Mouse (Mus musculus) hindbrain, embryonic 14.5 days (tissue): ENCODE measurements around the gene Gstp2. TPM values are rescaled to one million over a fixed set of nuclear protein-coding genes. Genes with fewer than 3 reads are reported as not detected.

Experiments used
- ATAC-seq: fragments of 200-750 bp; cut with Nextera tagmentation; 2 replicates; pipeline ENCODE4 v1.8.0; 2017; ENCODE audit warnings: moderate number of reproducible peaks, mild to moderate bottlenecking, moderate TSS enrichment, moderate library complexity; ENCODE audit not compliant: low FRiP score
- DNase-seq: peaks from one replicate; pipeline ENCODE4 v3.0.0-alpha.2; 2015; ENCODE audit warnings: low spot score
- H3K27ac ChIP-seq: fragments of 300-500 bp; sonication (generic); 2 replicates; pipeline ENCODE4 v1.5.1; 2014; ENCODE audit warnings: mild to moderate bottlenecking, moderate library complexity
- H3K27me3 ChIP-seq: fragments of 300-500 bp; sonication (generic); 2 replicates; pipeline ENCODE4 v1.6.1; 2014; ENCODE audit warnings: mild to moderate bottlenecking, low read length, mixed read lengths; ENCODE audit not compliant: control insufficient read depth, insufficient read depth
- H3K36me3 ChIP-seq: fragments of 300-500 bp; sonication (generic); replicated peaks from 2 replicates; pipeline ENCODE4 v1.6.1; 2014; ENCODE audit not compliant: control insufficient read depth, insufficient read depth
- H3K4me1 ChIP-seq: fragments of 300-500 bp; sonication (generic); replicated peaks from 2 replicates; pipeline ENCODE4 v1.6.1; 2014; ENCODE audit warnings: antibody characterized with exemption, low read length, mixed read lengths; ENCODE audit not compliant: control insufficient read depth, insufficient read depth
- H3K4me2 ChIP-seq: fragments of 300-500 bp; sonication (generic); replicated peaks from 2 replicates; pipeline ENCODE4 v1.6.1; 2014; ENCODE audit warnings: mild to moderate bottlenecking, moderate library complexity
- H3K4me3 ChIP-seq: fragments of 300-500 bp; sonication (generic); replicated peaks from 2 replicates; pipeline ENCODE4 v1.5.1; 2014; ENCODE audit warnings: mild to moderate bottlenecking, low read length
- H3K9ac ChIP-seq: fragments of 300-500 bp; sonication (generic); 2 replicates; pipeline ENCODE4 v1.6.1; 2014
- H3K9me3 ChIP-seq: fragments of 300-500 bp; sonication (generic); 2 replicates; pipeline ENCODE4 v1.6.1; 2016; ENCODE audit warnings: low read length; ENCODE audit not compliant: control insufficient read depth
- WGBS: fragments of 180-500 bp; shearing (Covaris S2); extraction: QIAGEN DNeasy Blood & Tissue Kit; methylation state at CpG from one replicate; pipeline ENCODE4 v1.1.7; 2014; 5-methylcytosine and 5-hydroxymethylcytosine counted together
- polyA plus RNA-seq: library from polyadenylated mRNA; unstranded; fragments of >200 nt; fragmentation: Nextera tagmentation; extraction: Ambion mirVana; gene quantifications from 2 replicates; pipeline ENCODE4 v1.2.1, GENCODE M21; 2014

The Gstp2 gene
- polyA plus RNA-seq, 1 experiment from 2014 or later: 1.7 TPM

DNA sequence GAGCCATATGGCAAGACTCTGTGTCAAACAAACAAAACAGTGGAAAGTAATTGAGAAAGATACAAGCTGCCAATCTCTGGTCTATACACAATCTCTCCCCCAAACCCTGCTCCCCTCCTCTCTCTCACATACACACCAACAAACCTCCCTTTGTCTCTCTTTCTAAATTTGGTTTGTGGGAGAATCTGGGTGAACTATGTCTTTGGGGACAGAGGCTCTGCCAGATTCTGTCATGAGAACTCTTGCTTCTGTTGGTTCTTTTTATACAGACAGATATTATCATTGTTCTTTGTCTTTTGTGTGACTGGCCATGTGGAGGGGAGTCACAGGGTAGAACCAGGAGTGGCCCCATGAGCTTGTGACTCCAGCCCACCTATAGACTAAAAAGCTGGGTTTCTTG is 18.2 kb downstream of the Gstp2 start:
- H3K9ac ChIP-seq: no peak overlapping the region
- DNase-seq (no peak), ATAC-seq (no peak)
- no peak overlapping the region for H3K27ac ChIP-seq
- no peak overlapping the region for H3K4me2 ChIP-seq
- H3K9me3 ChIP-seq: no peaks in the 10 kb centered on the region
- no peaks in the 10 kb centered on the region for H3K36me3 ChIP-seq
- no peaks in the 10 kb centered on the region for H3K27me3 ChIP-seq
- H3K4me1 ChIP-seq: no peaks in the 10 kb centered on the region
- H3K4me3 ChIP-seq: no peak overlapping the region

DNA sequence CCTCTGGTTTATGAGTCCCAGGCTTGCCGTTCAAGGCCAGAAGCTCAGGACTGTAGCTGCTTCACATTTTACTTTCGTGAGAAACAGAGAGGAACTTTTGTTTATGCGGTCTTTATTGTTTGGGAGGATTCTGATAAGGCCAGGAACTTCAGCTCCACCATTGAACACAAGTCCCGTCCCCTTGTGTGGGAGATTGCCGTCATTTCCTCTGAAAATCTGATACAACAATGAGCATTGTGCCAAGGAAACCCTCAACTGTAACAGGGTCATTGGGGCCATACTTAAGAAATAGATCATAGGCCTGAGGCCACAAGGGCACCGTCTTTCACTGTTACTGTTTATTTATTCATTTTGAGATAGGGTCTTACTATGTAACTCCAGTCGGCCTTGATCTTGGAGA is 22.6 kb downstream of the Gstp2 start:
- Histone ChIP-seq H3K27ac (no peak overlapping the region), H3K27me3 (no peaks in the 10 kb centered on the region), H3K4me1 (no peaks in the 10 kb centered on the region), H3K4me2 (no peak overlapping the region), H3K36me3 (no peaks in the 10 kb centered on the region), H3K4me3 (no peak overlapping the region), H3K9me3 (no peaks in the 10 kb centered on the region), H3K9ac (no peak overlapping the region)
- ATAC-seq (no peak), DNase-seq (no peak)
- 83% methylated on average over 7 of the region's 7 CpGs for WGBS

DNA sequence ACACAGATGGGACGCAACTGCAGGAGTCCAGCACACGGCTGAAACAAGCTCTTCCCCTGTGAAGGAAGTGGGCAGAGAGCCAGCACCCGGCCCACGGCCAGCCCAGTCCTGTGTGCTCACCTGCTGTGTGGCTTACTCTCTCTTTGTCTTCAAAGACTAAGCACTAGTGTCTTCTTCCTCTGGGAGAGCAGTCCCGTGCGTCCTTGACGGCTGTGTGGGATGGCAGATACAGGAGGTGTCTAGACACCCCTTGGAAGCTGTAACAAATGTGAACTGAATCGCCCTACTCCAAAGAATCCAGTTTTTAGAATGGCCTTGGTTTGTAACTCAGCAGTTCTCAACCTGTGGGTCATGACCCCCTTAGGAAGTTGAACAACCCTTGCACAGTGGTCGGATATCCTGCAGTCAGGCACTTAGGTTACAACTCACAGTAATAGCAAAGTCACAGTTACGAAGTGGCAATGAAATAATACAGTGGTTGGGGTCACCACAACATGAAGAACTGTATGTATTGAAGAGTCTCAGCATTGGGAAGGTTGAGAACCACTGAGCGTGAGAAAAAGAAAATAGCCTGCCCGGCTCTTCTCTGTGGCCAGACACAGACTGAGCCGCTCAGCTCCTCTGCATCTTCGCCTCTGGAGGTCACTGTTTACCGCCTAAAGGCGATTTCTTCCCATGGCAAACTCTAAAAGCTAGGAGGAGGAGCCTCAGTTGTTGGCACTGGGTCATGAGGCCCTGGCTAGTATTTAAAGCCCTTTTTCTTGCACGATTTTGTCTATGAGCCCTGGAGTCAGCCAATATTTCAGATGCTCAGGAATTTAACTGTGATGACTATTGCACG is 26.9 kb downstream of the Gstp2 start:
- WGBS: 29% methylated on average over 18 of the region's 18 CpGs
- Histone ChIP-seq H3K4me2 (no peak overlapping the region), H3K36me3 (no peaks in the 10 kb centered on the region), H3K4me3 (no peak overlapping the region), H3K4me1 (no peaks in the 10 kb centered on the region), H3K27ac (no peak overlapping the region), H3K9ac (no peak overlapping the region), H3K27me3 (no peaks in the 10 kb centered on the region), H3K9me3 (no peaks in the 10 kb centered on the region)
- DNase-seq (peak; percentile 85), ATAC-seq (peak; percentile 72; the same call in 1 of the 2 replicates)

DNA sequence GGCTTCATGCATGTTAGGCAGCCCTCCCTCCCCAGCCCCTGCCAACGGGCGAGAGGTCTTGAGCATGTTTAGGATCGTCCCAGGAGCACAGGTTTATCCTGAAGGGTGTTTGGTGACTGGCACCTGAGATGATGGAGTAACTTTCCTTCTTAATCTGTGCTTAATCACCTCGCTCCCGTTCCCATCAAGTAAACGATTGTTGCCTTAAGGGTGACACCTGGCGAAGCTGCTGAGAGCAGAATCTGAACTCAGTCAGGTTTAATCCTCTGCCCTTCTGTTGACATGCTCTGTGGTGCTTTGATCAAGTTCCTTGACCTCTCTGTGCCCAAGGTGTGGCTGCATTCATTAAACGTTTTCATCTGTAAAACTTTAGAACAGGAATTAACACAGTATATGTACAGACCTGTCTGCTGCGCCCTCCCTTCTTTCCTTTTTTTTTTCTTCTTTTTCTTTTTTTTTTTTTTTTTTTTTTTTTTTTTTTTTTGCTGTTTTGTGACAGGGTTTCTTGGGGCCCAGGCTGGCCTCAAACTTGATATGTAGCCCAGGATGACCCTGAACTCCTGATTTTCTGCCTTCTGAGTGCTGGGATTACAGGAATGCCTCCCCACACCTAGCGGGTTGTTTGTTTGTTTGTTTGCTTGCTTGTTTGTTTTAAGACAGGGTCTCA is 27.8 kb downstream of the Gstp2 start:
- H3K4me1 ChIP-seq: no peaks in the 10 kb centered on the region
- DNase-seq (no peak), ATAC-seq (no peak)
- no peak overlapping the region for H3K27ac ChIP-seq
- no peaks in the 10 kb centered on the region for H3K27me3 ChIP-seq
- WGBS: 70% methylated on average over 10 of the region's 10 CpGs
- H3K9me3 ChIP-seq: no peaks in the 10 kb centered on the region
- no peak overlapping the region for H3K9ac ChIP-seq
- no peak overlapping the region for H3K4me2 ChIP-seq
- no peak overlapping the region for H3K4me3 ChIP-seq
- H3K36me3 ChIP-seq: no peaks in the 10 kb centered on the region

DNA sequence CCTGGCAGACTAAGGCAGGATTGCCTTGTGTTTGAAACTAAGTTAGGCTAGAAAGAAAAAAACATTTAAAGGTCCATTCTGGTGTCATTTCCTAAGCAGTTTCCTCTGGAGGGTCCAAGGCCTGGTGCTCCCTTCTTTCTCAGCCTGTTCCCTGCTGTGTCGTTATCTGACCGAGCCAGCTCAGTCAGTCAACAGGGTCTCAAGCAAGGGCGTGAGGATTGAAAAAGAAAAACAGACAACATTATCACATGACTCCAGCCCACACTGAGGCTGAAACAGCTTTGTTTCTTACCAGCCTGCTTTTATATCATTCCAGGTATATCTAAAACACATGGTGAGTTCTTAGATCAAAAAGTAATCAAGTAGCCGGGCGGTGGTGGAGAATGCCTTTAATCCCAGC is 30.2 kb downstream of the Gstp2 start:
- no peaks in the 10 kb centered on the region for H3K9me3 ChIP-seq
- peaks cover 5% of the 10 kb centered on the region; the same call in 1 of the 2 replicates for H3K4me1 ChIP-seq
- H3K4me2 ChIP-seq: no peak overlapping the region
- no peak overlapping the region for H3K27ac ChIP-seq
- 68% methylated on average over 5 of the region's 5 CpGs for WGBS
- no peaks in the 10 kb centered on the region for H3K27me3 ChIP-seq
- no peak for DNase-seq
- no peak overlapping the region for H3K4me3 ChIP-seq
- H3K36me3 ChIP-seq: no peaks in the 10 kb centered on the region
- ATAC-seq: no peak
- no peak overlapping the region for H3K9ac ChIP-seq

DNA sequence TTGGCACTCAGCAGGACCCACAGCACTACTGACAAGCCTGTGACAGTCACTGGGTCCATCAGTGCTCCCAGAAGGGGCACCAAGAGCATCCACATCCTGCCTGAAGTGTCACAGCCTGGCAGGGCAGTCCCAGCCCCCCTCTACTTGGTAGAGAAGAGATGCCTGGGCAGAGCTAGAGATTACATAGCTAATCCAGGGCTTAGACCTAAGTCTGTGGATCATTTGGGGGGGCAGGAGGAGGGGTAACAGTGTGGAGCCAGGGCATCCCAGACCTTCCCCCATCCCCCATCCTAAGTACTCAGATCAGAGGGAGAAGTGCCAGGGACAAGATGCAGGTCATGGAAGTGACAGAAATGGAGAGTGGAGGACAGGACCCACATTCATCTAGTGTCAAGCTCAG is 31.0 kb downstream of the Gstp2 start:
- peaks cover 8% of the 10 kb centered on the region; the same call in 1 of the 2 replicates for H3K36me3 ChIP-seq
- DNase-seq (no peak), ATAC-seq (no peak)
- no peak overlapping the region for H3K4me2 ChIP-seq
- no peaks in the 10 kb centered on the region for H3K9me3 ChIP-seq
- H3K4me1 ChIP-seq: peaks cover 5% of the 10 kb centered on the region; the same call in 1 of the 2 replicates
- no peak overlapping the region for H3K4me3 ChIP-seq
- H3K27me3 ChIP-seq: no peaks in the 10 kb centered on the region
- H3K27ac ChIP-seq: no peak overlapping the region
- H3K9ac ChIP-seq: no peak overlapping the region

DNA sequence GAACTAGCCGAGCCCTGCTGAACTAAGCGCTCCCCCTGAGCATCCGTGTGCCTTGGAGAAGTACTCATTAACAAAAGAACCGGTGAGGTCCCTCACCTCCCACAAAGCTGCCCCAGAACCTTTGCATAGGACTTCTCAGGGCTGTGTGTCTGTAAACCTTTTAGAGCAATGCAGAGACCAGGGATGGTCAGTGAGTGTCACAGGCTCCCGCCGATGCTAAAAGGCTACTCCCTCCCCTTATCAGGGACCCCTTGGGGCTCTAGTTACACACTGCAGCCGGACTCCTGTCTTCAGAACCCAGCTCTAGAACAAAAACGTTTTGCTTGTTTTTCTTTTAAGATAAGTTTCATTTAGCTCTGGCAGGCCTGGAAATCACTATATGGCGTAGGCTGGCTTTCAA is 32.8 kb downstream of the Gstp2 start:
- Histone ChIP-seq H3K36me3 (peaks cover 25% of the 10 kb centered on the region), H3K9ac (no peak overlapping the region), H3K27me3 (no peaks in the 10 kb centered on the region), H3K4me1 (peaks cover 5% of the 10 kb centered on the region; the same call in 1 of the 2 replicates), H3K4me2 (peak overlapping the region; percentile 44), H3K27ac (no peak overlapping the region), H3K9me3 (no peaks in the 10 kb centered on the region), H3K4me3 (peak overlapping the region; percentile 74)
- ATAC-seq (0 out of 2 replicates have a peak, but pooled peaks have one; percentile 28), DNase-seq (no peak)
- WGBS: 24% methylated on average over 9 of the region's 9 CpGs

DNA sequence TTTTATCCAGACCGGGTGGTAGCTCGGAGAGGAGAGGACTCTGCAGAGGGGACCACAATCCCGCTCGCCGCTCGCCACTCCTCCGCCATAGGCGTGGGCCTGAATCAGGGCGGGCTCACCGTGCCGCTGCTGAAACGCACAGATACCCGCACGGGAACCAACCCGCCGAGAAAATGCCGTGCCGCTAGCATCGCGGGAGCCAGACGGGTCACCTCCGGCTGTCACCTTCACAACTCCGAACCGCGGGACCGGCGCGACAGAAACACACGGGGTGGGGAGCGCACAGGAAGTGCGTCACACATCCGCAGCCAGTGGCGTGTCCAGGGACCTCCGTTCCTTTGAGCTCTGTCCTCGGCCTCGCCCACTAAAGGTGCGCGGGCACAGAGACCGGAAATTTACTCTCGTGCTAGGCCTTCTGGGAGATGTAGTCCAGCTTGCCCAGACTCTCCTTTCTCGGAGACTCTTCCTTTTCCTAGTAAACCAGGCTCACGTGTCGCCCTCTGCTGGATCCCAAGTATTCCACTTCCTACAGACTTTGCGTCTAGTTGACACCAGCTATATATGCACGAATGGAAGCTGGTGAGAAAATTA is 33.3 kb downstream of the Gstp2 start, which contains the start of gene Ndufv1:
Ndufv1 (minus strand) TSS at position 375 of the 591 bp plus-strand sequence.
- 0% methylated on average over 45 of the region's 45 CpGs for WGBS
- no peaks in the 10 kb centered on the region for H3K27me3 ChIP-seq
- peak within 1 kb of the TSS; percentile 70 for H3K27ac ChIP-seq
- DNase-seq (peak; percentile 98), ATAC-seq (peak; percentile 99)
- H3K4me2 ChIP-seq: peak within 1 kb of the TSS; percentile 74
- H3K36me3 ChIP-seq: peaks cover 30% of the 10 kb centered on the region
- peak within 1 kb of the TSS; percentile 72 for H3K9ac ChIP-seq
- peaks cover 5% of the 10 kb centered on the region; the same call in 1 of the 2 replicates for H3K4me1 ChIP-seq
- peak within 1 kb of the TSS; percentile 74 for H3K4me3 ChIP-seq
- no peaks in the 10 kb centered on the region for H3K9me3 ChIP-seq

DNA sequence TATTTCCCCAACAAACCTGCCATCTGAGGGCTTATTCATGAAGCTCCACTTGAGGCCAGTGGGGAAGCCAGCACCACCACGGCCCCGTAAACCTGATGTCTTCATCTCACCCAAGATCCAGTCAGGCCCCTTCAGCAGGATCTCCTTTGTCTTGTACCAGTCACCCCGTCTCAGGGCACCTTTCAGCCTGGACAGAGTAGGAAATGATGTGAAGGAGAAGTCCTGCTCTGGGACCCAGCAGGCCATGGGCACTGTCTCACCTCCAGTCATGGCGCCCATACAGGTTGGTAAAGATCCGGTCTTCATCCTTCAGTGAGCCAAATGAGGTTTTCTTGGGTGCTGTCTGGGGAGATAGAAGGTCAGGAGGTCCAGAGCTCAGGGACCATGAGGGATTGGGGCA is 34.7 kb downstream of the Gstp2 start:
- no peak overlapping the region for H3K9ac ChIP-seq
- no peak overlapping the region for H3K27ac ChIP-seq
- H3K9me3 ChIP-seq: no peaks in the 10 kb centered on the region
- WGBS: 94% methylated on average over 5 of the region's 5 CpGs
- no peaks in the 10 kb centered on the region for H3K27me3 ChIP-seq
- H3K36me3 ChIP-seq: peaks cover 45% of the 10 kb centered on the region
- ATAC-seq: no peak
- H3K4me3 ChIP-seq: no peak overlapping the region
- peaks cover 5% of the 10 kb centered on the region; the same call in 1 of the 2 replicates for H3K4me1 ChIP-seq
- no peak overlapping the region; the same call in 1 of the 2 replicates for H3K4me2 ChIP-seq
- DNase-seq: no peak
